Mouse (Mus musculus) cerebellum, adult 2 months (tissue): ENCODE results near the gene Atp8b4. TPM values are rescaled to one million over a fixed set of nuclear protein-coding genes. Genes with fewer than 3 reads are reported as not detected.
A peak's percentile ranks its signal among the peaks of the same experiment; 100 is the strongest.

Source experiments
- DNase-seq, 2 experiments: peaks; one replicate each; pipeline ENCODE4 v3.0.0; 2021
- H3K27ac ChIP-seq: fragments of 200-500 bp; 2 replicates; pipeline ENCODE4 v1.5.1; 2012; ENCODE audit warnings: low read length, control low read depth, inconsistent platforms; ENCODE audit not compliant: insufficient read depth
- H3K27me3 ChIP-seq: fragments of 200-500 bp; 2 replicates; pipeline ENCODE4 v1.6.1; 2012; ENCODE audit warnings: inconsistent platforms, mild to moderate bottlenecking, low read length, moderate library complexity; ENCODE audit not compliant: control insufficient read depth, insufficient read depth
- H3K4me1 ChIP-seq: fragments of 200-500 bp; 2 replicates; pipeline ENCODE4 v1.6.1; 2011; ENCODE audit warnings: low read length; ENCODE audit not compliant: control insufficient read depth, insufficient read depth
- H3K4me3 ChIP-seq: fragments of 200-500 bp; replicated peaks from 2 replicates; pipeline ENCODE3; 2011; ENCODE audit warnings: mild to moderate bottlenecking, low read depth, low read length, control low read depth; ENCODE audit not compliant: insufficient read depth
- CTCF ChIP-seq: fragments of 200-500 bp; IDR thresholded peaks from 2 replicates; pipeline ENCODE4 v1.5.1; 2011; ENCODE audit warnings: low read depth, mild to moderate bottlenecking, control low read depth, low read length, moderate library complexity, borderline replicate concordance; ENCODE audit not compliant: insufficient read depth
- POLR2A ChIP-seq: fragments of 200-500 bp; IDR thresholded peaks from 2 replicates; pipeline ENCODE4 v1.6.1; 2011; ENCODE audit warnings: low read length, control low read depth, borderline replicate concordance; ENCODE audit not compliant: insufficient read depth
- WGBS: fragments of 180-500 bp; shearing (Covaris S2); methylation state at CpG from one replicate; pipeline ENCODE4 v1.1.7; 2018; 5-methylcytosine and 5-hydroxymethylcytosine counted together
- polyA plus RNA-seq: library from polyadenylated mRNA; depleted of rRNA; stranded (reverse); fragments of >200 nt; gene quantifications from 2 replicates; pipeline ENCODE4 v1.2.3, GENCODE M21; 2012

Gene Atp8b4
- polyA plus RNA-seq, 1 experiment, result 0.02 TPM

- TF ChIP-seq CTCF (no peak), POLR2A (no peak)
- 70% methylated on average over 7 of the region's 7 CpGs for WGBS
- Histone ChIP-seq H3K4me1 (no peaks in the 10 kb centered on the region), H3K27ac (no peak overlapping the region), H3K27me3 (no peaks in the 10 kb centered on the region; the same call in 1 of the 2 replicates), H3K4me3 (no peak overlapping the region)
- DNase-seq, result peak in 1 of 2 experiments; percentile 3
Observed at GRCm38 (mm10) chr2:126495230-126495629, 5.2 kb downstream of the Atp8b4 start.

- 59% methylated on average over 8 of the region's 8 CpGs for WGBS
- no peak overlapping the region for H3K4me3 ChIP-seq
- TF ChIP-seq CTCF (no peak), POLR2A (no peak)
- no peak for DNase-seq
- H3K4me1 ChIP-seq, result no peaks in the 10 kb centered on the region
- no peak overlapping the region for H3K27ac ChIP-seq
- no peaks in the 10 kb centered on the region; the same call in 1 of the 2 replicates for H3K27me3 ChIP-seq
Observed at GRCm38 (mm10) chr2:126493306-126493705, 7.2 kb downstream of the Atp8b4 start.

- DNase-seq, result no peak
- Histone ChIP-seq H3K4me3 (no peak overlapping the region), H3K27ac (no peak overlapping the region), H3K4me1 (no peaks in the 10 kb centered on the region), H3K27me3 (no peaks in the 10 kb centered on the region; the same call in 1 of the 2 replicates)
- 10% methylated on average over 5 of the region's 5 CpGs for WGBS
- TF ChIP-seq POLR2A (no peak), CTCF (no peak)
Observed at GRCm38 (mm10) chr2:126492713-126493112, 7.8 kb downstream of the Atp8b4 start.

GRCm38 (mm10) chr2:126491446-126491845 is 9.0 kb downstream of the Atp8b4 start:
- Histone ChIP-seq H3K27ac (no peak overlapping the region), H3K27me3 (no peaks in the 10 kb centered on the region; the same call in 1 of the 2 replicates), H3K4me3 (no peak overlapping the region), H3K4me1 (no peaks in the 10 kb centered on the region)
- TF ChIP-seq POLR2A, result no peak
- DNase-seq, result no peak
- 89% methylated on average over 4 of the region's 4 CpGs for WGBS

DNA sequence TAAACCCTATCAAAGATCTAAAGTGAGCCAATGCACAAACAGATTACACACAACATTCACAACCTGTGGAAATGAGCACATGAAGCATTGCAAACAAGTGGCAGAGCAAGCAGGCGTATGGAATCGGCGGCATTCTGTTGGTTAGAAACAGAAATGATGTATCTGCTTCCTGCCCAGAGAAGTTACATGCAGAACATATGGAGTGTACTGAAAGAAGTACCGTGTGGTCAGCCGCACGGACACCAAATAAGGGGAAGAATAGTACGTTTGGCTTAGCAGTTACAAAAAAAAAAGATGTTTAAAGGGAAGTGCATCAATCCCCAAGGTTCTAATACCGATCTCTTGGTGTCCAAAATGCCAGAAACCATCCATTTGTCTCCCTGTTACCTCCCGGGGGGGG is 9.9 kb downstream of the Atp8b4 start:
- H3K4me3 ChIP-seq, result no peak overlapping the region
- H3K4me1 ChIP-seq, result no peaks in the 10 kb centered on the region
- H3K27me3 ChIP-seq, result no peaks in the 10 kb centered on the region; the same call in 1 of the 2 replicates
- WGBS, result 87% methylated on average over 9 of the region's 9 CpGs
- DNase-seq, result no peak
- TF ChIP-seq CTCF (no peak), POLR2A (no peak)
- H3K27ac ChIP-seq, result no peak overlapping the region

- no peak for DNase-seq
- no peaks in the 10 kb centered on the region for H3K27me3 ChIP-seq
- no peak overlapping the region for H3K27ac ChIP-seq
- TF ChIP-seq CTCF (no peak), POLR2A (no peak)
- no peak overlapping the region for H3K4me3 ChIP-seq
- H3K4me1 ChIP-seq, result no peaks in the 10 kb centered on the region
- WGBS, result 89% methylated on average over 11 of the region's 11 CpGs
Observed at GRCm38 (mm10) chr2:126485262-126486017, 15.0 kb downstream of the Atp8b4 start.

DNA sequence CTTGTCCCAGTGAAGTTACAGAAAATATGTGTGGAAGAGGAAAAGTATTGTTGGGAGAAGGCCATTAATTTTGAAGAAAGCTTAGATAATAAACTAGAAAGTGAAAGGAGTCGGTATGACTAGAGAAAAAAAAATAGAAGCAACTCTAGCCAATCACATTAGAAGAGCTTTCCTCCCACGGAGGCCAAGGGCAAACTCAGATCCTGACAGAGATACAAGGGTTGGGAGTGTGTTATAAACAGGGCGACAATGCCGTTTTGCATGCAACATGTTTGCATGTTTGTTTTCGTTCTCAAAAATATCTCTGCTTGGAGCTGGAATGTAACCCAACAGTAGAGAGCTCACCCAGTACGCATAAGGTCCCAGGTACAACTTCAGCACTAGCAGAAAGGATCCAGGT is 17.1 kb downstream of the Atp8b4 start:
- H3K4me3 ChIP-seq, result no peak overlapping the region
- WGBS, result 88% methylated on average over 6 of the region's 6 CpGs
- no peaks in the 10 kb centered on the region for H3K27me3 ChIP-seq
- no peak overlapping the region for H3K27ac ChIP-seq
- H3K4me1 ChIP-seq, result no peaks in the 10 kb centered on the region
- TF ChIP-seq CTCF, result no peak
- no peak for TF ChIP-seq POLR2A
- DNase-seq, result no peak

DNA sequence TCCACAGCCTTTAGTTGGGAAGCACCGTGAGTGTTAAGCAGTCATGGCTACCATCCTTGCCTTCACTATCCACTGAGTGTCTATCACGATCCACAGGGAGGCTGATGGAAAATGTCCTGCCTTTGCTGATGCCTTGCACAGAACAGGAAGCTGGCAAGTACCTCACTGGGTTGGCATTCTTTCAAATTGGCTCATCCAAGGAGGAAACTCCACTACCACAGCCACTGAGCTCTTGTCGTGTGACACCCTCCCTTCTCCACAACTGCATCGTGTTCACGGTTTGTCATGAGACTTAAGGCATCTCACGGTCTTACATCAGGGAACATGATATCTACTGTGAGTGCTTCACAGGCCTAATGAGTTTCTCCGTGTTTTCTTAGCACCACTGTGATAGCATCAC is 22.9 kb downstream of the Atp8b4 start:
- peak in 1 of 2 experiments; percentile 3 for DNase-seq
- TF ChIP-seq POLR2A, result no peak
- WGBS, result 22% methylated on average over 7 of the region's 7 CpGs
- H3K4me3 ChIP-seq, result no peak overlapping the region
- H3K27ac ChIP-seq, result no peak overlapping the region
- no peaks in the 10 kb centered on the region for H3K27me3 ChIP-seq
- no peaks in the 10 kb centered on the region for H3K4me1 ChIP-seq
